Mouse (Mus musculus): ENCODE measurements around the gene Dab1. TPM values are rescaled to one million over a fixed set of nuclear protein-coding genes. Genes with fewer than 3 reads are reported as not detected.

Gene Dab1
- polyA plus RNA-seq, 1 experiment from 2014 or later: 1.3 TPM

DNA sequence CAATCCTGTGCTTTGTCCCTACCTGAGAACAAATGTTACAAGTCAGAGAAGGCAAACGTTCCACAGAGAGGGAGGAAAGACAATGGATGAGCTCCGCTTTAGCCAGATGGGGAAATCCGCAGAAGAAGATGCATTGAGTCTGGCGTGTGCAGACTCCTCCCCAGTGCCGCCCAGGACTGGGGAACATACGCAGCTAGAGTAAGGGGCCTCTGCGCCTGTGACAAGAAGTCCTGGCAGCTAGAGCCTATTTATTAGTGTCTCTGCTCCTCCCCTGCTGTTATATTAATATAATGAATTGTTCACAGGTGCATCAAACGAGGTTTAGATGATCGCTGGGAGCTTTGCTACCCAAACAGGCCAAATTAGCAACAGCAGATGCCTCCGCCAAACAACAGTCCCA, 718.1 kb downstream of the Dab1 start:
- Histone ChIP-seq H3K9me3 (replicated peaks; ENCODE audit: control insufficient read depth, low read length) (no peaks in the 10 kb centered on the region), H3K36me3 (ENCODE audit: control insufficient read depth, insufficient read depth) (no peaks in the 10 kb centered on the region), H3K27ac (ENCODE audit: low read length) (no peak overlapping the region), H3K4me1 (ENCODE audit: control insufficient read depth, low read depth, low read length) (no peaks in the 10 kb centered on the region), H3K4me3 (ENCODE audit: low read depth, low read length) (no peak overlapping the region), H3K27me3 (ENCODE audit: control insufficient read depth, insufficient read depth, low read depth, low read length) (no peaks in the 10 kb centered on the region), H3K9ac (ENCODE audit: low read depth, low read length) (no peak overlapping the region), H3K4me2 (ENCODE audit: low read depth, low read length) (no peak overlapping the region)
- ATAC-seq (ENCODE audit: low read depth): no peak
- 73% methylated on average over 10 of the region's 10 CpGs for WGBS (ENCODE audit: insufficient replicate concordance)

DNA sequence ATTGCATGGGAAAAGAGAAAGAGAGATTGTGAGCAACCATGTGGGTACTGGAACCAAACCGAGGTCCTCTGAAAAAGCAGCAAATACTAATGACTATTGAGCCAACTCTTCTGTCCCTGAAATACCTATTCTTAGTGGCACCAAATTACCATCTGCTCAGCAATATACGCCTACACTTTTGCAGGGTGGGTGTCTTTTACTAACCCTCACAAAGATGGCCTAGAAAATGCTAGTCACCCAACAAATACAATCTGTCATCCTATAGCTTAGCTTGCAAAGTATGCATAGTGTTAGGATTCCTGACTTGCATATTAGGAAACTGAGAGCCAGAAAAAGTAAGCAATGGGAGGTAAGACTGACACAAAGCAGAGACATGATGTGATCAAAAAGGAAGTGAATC, 719.2 kb downstream of the Dab1 start:
- H3K9ac ChIP-seq (ENCODE audit: low read depth, low read length): no peak overlapping the region
- H3K9me3 ChIP-seq (replicated peaks; ENCODE audit: control insufficient read depth, low read length): no peaks in the 10 kb centered on the region
- H3K4me2 ChIP-seq (ENCODE audit: low read depth, low read length): no peak overlapping the region
- no peaks in the 10 kb centered on the region for H3K27me3 ChIP-seq (ENCODE audit: control insufficient read depth, insufficient read depth, low read depth, low read length)
- no peak overlapping the region for H3K4me3 ChIP-seq (ENCODE audit: low read depth, low read length)
- ATAC-seq (ENCODE audit: low read depth): no peak
- no peaks in the 10 kb centered on the region for H3K36me3 ChIP-seq (ENCODE audit: control insufficient read depth, insufficient read depth)
- 55% methylated on average over 2 of the region's 2 CpGs for WGBS (ENCODE audit: insufficient replicate concordance)
- no peak overlapping the region for H3K27ac ChIP-seq (ENCODE audit: low read length)
- no peaks in the 10 kb centered on the region for H3K4me1 ChIP-seq (ENCODE audit: control insufficient read depth, low read depth, low read length)

DNA sequence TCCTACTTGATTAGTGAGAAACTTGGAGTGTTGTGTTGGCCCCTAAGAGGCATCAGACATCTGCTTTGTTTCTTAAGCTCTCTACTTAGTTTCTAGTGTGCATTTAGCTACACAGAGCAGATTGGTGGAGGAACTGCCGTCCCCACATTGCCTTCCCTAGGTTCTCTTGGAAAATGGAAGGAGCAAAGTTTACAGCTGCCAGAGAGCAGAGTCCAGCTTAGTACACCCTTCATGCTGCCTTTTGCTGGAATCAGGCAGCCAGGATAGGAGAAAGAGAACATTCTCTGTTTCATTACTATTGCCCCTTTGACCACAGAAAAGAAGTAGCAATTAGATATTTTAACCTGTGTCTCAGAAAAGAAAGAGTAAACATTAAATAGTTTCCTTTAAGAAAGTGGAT, 742.2 kb downstream of the Dab1 start:
- Histone ChIP-seq H3K27me3 (ENCODE audit: control insufficient read depth, insufficient read depth, low read depth, low read length) (peaks cover 5% of the 10 kb centered on the region), H3K27ac (ENCODE audit: low read length) (no peak overlapping the region), H3K9me3 (replicated peaks; ENCODE audit: control insufficient read depth, low read length) (no peaks in the 10 kb centered on the region), H3K4me1 (ENCODE audit: control insufficient read depth, low read depth, low read length) (no peaks in the 10 kb centered on the region), H3K4me3 (ENCODE audit: low read depth, low read length) (no peak overlapping the region), H3K9ac (ENCODE audit: low read depth, low read length) (no peak overlapping the region), H3K36me3 (ENCODE audit: control insufficient read depth, insufficient read depth) (no peaks in the 10 kb centered on the region), H3K4me2 (ENCODE audit: low read depth, low read length) (no peak overlapping the region)
- 55% methylated on average over 1 of the region's 1 CpGs for WGBS (ENCODE audit: insufficient replicate concordance)
- no peak for ATAC-seq (ENCODE audit: low read depth)

DNA sequence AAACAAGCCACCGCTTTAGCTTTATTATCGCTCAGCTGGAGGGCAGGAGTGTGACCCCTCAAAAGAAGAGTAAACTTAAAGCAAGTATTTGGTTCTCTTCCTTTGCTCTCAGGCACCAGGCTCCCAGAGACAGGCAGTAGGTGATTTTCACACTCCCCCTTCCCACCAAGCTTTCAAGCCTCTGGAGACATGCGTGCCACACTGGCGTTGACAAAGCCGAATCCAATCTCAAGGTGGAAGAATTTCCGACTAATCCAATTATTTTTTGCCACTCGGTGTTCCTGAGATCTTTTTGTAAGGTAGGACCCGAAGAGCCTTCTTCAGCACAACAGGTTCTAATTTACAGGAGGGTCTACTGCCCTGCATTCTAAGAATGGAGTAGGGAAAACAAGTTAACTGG, 747.3 kb downstream of the Dab1 start:
- no peak overlapping the region for H3K9ac ChIP-seq (ENCODE audit: low read depth, low read length)
- peak overlapping the region; percentile 62 for H3K4me2 ChIP-seq (ENCODE audit: low read depth, low read length)
- peaks cover 42% of the 10 kb centered on the region for H3K27me3 ChIP-seq (ENCODE audit: control insufficient read depth, insufficient read depth, low read depth, low read length)

DNA sequence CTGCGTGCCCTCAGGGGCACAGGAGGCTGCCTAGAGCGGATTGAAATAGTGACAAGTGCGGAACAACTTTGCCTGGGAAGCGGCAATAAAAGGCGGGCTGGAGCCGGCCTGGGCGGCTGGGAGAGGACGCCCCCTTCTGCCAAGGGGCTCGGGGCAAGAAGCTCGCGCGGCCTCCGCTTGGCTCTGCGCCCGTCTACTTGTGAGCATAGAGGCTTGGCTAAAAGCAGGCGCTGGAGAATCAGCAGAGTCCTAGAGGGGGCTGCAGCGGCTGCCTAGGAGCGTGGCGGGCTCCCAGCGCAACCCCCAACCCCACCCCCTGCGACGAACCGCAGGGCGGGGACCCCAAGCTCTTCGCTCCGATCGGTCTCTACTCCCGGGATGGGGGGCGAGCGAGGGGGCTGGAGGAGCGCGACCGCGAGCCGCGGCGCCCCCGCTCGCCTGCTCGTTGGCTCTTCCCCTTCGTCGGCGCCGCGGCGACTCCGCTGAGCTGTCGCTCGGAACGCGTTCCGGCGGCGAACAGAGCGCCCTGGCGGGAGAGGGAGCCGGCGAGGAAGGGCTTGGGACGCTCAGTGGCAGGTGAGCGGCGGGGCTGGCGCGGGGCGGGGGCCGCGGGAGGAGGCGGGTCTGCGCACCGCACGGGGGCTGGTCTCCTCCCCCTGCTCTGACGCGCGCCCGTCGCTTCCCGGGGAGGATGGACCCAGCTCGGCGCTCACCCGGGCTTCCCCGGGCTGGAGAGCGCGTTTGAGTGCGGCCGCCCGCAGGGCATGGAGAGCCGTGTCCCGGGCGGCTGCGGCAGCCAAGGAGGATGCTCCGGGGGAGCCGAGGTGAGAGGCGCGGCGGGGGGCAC, 748.0 kb downstream of the Dab1 start:
- Histone ChIP-seq H3K4me2 (ENCODE audit: low read depth, low read length) (peak overlapping the region; percentile 62), H3K27ac (ENCODE audit: low read length) (no peak overlapping the region), H3K4me3 (ENCODE audit: low read depth, low read length) (peak overlapping the region; percentile 57), H3K36me3 (ENCODE audit: control insufficient read depth, insufficient read depth) (no peaks in the 10 kb centered on the region), H3K9me3 (replicated peaks; ENCODE audit: control insufficient read depth, low read length) (no peaks in the 10 kb centered on the region), H3K27me3 (ENCODE audit: control insufficient read depth, insufficient read depth, low read depth, low read length) (peaks cover 42% of the 10 kb centered on the region), H3K4me1 (ENCODE audit: control insufficient read depth, low read depth, low read length) (no peaks in the 10 kb centered on the region), H3K9ac (ENCODE audit: low read depth, low read length) (no peak overlapping the region)
- 1% methylated on average over 61 of the region's 94 CpGs for WGBS (ENCODE audit: insufficient replicate concordance)
- peak; percentile 85 for ATAC-seq (ENCODE audit: low read depth)

More for the DNA sequence above, 747.3 kb downstream of the Dab1 start:
- no peaks in the 10 kb centered on the region for H3K9me3 ChIP-seq (replicated peaks; ENCODE audit: control insufficient read depth, low read length)
- H3K27ac ChIP-seq (ENCODE audit: low read length): no peak overlapping the region
- H3K4me3 ChIP-seq (ENCODE audit: low read depth, low read length): peak overlapping the region; percentile 57
- ATAC-seq (ENCODE audit: low read depth): no peak
- no peaks in the 10 kb centered on the region for H3K36me3 ChIP-seq (ENCODE audit: control insufficient read depth, insufficient read depth)
- no peaks in the 10 kb centered on the region for H3K4me1 ChIP-seq (ENCODE audit: control insufficient read depth, low read depth, low read length)
- 11% methylated on average over 8 of the region's 8 CpGs for WGBS (ENCODE audit: insufficient replicate concordance)

DNA sequence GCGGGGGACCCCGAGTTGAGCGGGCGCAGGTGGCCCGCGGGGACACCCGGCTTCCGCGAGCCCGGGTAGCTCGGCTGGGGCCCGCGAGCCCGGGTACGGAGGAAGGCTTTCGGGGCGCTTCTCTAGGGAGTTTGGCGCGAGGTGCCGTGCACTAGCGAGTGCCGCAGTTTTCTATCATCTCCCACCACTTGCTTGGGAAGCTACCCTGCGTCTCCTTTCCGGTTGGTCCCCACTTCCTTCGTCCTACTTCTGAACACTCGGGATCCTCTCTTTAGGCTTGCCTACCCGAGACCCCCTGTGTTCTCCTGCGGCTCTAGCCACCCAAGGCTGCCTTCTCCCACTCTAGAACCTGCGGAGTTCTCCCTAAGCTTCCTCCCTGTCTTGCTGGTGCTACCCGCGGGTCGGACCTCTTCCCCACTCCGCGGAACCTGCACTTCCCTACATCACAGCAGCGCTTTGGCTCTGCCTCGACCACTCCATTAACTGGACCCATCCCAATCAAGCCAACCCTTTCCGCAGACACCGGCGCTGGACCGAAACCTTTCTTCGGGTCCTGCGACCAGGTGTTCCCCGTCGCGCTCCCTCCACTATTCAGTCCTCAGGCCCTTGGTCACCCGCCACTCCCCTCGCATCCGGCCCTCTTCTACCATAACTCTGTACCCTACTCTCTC, 748.7 kb downstream of the Dab1 start:
- H3K4me2 ChIP-seq (ENCODE audit: low read depth, low read length): peak overlapping the region; percentile 62
- peak overlapping the region; percentile 57 for H3K4me3 ChIP-seq (ENCODE audit: low read depth, low read length)
- H3K27ac ChIP-seq (ENCODE audit: low read length): no peak overlapping the region
- H3K27me3 ChIP-seq (ENCODE audit: control insufficient read depth, insufficient read depth, low read depth, low read length): peaks cover 42% of the 10 kb centered on the region
- ATAC-seq (ENCODE audit: low read depth): peak; percentile 69
- no peaks in the 10 kb centered on the region for H3K4me1 ChIP-seq (ENCODE audit: control insufficient read depth, low read depth, low read length)
- H3K9ac ChIP-seq (ENCODE audit: low read depth, low read length): no peak overlapping the region
- H3K9me3 ChIP-seq (replicated peaks; ENCODE audit: control insufficient read depth, low read length): no peaks in the 10 kb centered on the region
- 1% methylated on average over 44 of the region's 48 CpGs for WGBS (ENCODE audit: insufficient replicate concordance)
- no peaks in the 10 kb centered on the region for H3K36me3 ChIP-seq (ENCODE audit: control insufficient read depth, insufficient read depth)

DNA sequence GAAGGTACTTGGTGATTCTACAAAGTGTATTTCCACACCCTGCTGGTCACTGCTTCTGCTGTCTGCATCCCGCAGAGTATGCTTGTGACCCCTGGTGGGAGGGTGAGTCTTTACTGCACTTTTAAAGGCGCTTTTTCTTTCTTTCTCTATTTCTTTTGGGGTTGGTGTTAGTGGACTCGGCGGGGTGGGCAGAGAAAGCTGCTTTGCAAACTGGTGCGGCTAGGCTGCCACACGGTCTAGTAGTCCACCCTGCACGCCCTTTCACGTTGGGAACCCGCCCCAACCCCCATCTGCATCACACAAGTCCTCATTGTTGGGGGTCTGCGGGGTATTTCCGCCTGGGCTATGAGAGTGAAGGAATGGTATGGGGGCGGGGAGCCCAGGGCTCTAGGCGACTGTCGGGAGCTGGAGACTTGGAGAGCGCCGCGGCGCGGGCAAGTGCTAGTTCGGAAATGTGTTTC, 749.4 kb downstream of the Dab1 start:
- Histone ChIP-seq H3K36me3 (ENCODE audit: control insufficient read depth, insufficient read depth) (no peaks in the 10 kb centered on the region), H3K4me3 (ENCODE audit: low read depth, low read length) (peak overlapping the region; percentile 29; the same call in 1 of the 2 replicates)

DNA sequence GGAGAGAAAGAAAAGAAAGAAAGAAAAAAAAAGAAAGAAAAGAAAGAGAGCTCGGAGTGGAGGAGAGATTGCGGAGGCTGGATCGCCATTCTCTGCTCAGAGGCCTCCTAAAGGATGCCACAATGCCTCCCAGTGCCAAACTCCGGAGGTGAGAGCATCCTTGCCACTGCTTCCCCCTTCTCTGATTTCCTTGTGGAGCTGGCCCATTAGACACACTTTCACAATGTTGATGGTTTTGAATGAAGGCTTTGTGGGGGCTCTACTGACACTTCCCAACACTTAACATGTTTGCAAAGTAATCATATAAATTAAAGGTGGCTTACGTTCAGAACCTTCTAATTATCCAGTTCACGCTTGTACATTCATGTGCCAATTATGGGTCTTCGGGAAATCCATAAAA, 749.9 kb downstream of the Dab1 start:
- ATAC-seq (ENCODE audit: low read depth): no peak
- H3K4me1 ChIP-seq (ENCODE audit: control insufficient read depth, low read depth, low read length): no peaks in the 10 kb centered on the region
- H3K9ac ChIP-seq (ENCODE audit: low read depth, low read length): no peak overlapping the region
- no peak overlapping the region for H3K4me2 ChIP-seq (ENCODE audit: low read depth, low read length)
- no peaks in the 10 kb centered on the region for H3K36me3 ChIP-seq (ENCODE audit: control insufficient read depth, insufficient read depth)
- H3K4me3 ChIP-seq (ENCODE audit: low read depth, low read length): no peak overlapping the region
- H3K27me3 ChIP-seq (ENCODE audit: control insufficient read depth, insufficient read depth, low read depth, low read length): peaks cover 42% of the 10 kb centered on the region
- no peaks in the 10 kb centered on the region for H3K9me3 ChIP-seq (replicated peaks; ENCODE audit: control insufficient read depth, low read length)
- no peak overlapping the region for H3K27ac ChIP-seq (ENCODE audit: low read length)
- WGBS (ENCODE audit: insufficient replicate concordance): 10% methylated on average over 7 of the region's 7 CpGs

More for the DNA sequence above, 749.4 kb downstream of the Dab1 start:
- ATAC-seq (ENCODE audit: low read depth): no peak
- Histone ChIP-seq H3K27ac (ENCODE audit: low read length) (no peak overlapping the region), H3K4me2 (ENCODE audit: low read depth, low read length) (peak overlapping the region; percentile 62; the same call in 1 of the 2 replicates), H3K27me3 (ENCODE audit: control insufficient read depth, insufficient read depth, low read depth, low read length) (peaks cover 42% of the 10 kb centered on the region), H3K9ac (ENCODE audit: low read depth, low read length) (no peak overlapping the region), H3K4me1 (ENCODE audit: control insufficient read depth, low read depth, low read length) (no peaks in the 10 kb centered on the region), H3K9me3 (replicated peaks; ENCODE audit: control insufficient read depth, low read length) (no peaks in the 10 kb centered on the region)
- WGBS (ENCODE audit: insufficient replicate concordance): 1% methylated on average over 20 of the region's 20 CpGs

DNA sequence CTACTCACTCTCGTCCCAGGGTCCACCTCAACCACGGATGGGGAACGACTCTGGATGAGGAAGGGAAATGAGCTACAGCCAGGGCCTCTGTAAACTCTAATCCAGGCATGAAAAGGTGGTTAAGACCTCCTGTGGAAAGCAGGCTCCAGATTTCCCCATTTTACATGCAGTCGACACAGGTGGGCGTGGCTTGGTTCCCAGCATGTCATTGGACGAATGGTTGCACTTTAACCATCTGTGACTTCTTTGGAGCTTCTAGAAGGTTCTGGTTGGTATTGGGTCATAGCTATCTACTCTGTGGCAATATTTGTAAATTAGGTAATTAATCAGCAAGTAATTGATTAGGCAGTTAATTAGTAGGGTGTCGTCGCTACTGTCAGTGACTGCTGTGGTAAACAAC, 752.0 kb downstream of the Dab1 start:
- H3K36me3 ChIP-seq (ENCODE audit: control insufficient read depth, insufficient read depth): no peaks in the 10 kb centered on the region

More for the DNA sequence above, 752.0 kb downstream of the Dab1 start:
- H3K4me2 ChIP-seq (ENCODE audit: low read depth, low read length): no peak overlapping the region
- H3K4me1 ChIP-seq (ENCODE audit: control insufficient read depth, low read depth, low read length): no peaks in the 10 kb centered on the region
- peaks cover 39% of the 10 kb centered on the region for H3K27me3 ChIP-seq (ENCODE audit: control insufficient read depth, insufficient read depth, low read depth, low read length)
- no peak for ATAC-seq (ENCODE audit: low read depth)
- H3K4me3 ChIP-seq (ENCODE audit: low read depth, low read length): no peak overlapping the region
- 70% methylated on average over 8 of the region's 8 CpGs for WGBS (ENCODE audit: insufficient replicate concordance)
- no peak overlapping the region for H3K27ac ChIP-seq (ENCODE audit: low read length)
- H3K9ac ChIP-seq (ENCODE audit: low read depth, low read length): no peak overlapping the region
- no peaks in the 10 kb centered on the region for H3K9me3 ChIP-seq (replicated peaks; ENCODE audit: control insufficient read depth, low read length)

Data from liver, embryonic 16.5 days (tissue).